8 mouse cellular contexts compared by ENCODE assay signal in genomic region chr16:18812385-18812910, GRCm38 (mm10). TPM values are rescaled to one million over a fixed set of nuclear protein-coding genes. Genes with fewer than 3 reads are reported as not detected.
DNase-seq lines count a peak whose midpoint lies in the region; ATAC-seq and TF ChIP-seq lines count a peak whose summit lies in the region.

No protein-coding gene starts in this region.

- no peaks in the 10 kb centered on the region for H3K9me3 ChIP-seq in kidney, embryonic 16.5 days (ENCODE audit: low read length)
- no peaks in the 10 kb centered on the region for H3K9me3 ChIP-seq in hindbrain, embryonic 15.5 days
- no peaks in the 10 kb centered on the region for H3K9me3 ChIP-seq in midbrain, embryonic 14.5 days (ENCODE audit: control insufficient read depth, low read length)

- H3K27ac ChIP-seq in kidney, embryonic 16.5 days (ENCODE audit: low read length), result peak overlapping the region; percentile 81
- H3K27ac ChIP-seq in cortical plate, adult 2 months (ENCODE audit: insufficient read depth, low read length), result 0 out of 2 replicates have a peak overlapping the region, but pooled peaks have one; percentile 26
- peak overlapping the region; percentile 80 for H3K27ac ChIP-seq in hindbrain, embryonic 15.5 days (replicated peaks)
- H3K27ac ChIP-seq in midbrain, embryonic 14.5 days (replicated peaks; ENCODE audit: low read depth, low read length), result peak overlapping the region; percentile 63; the same call in 1 of the 2 replicates

- DNase-seq in kidney, adult 8-10 months, result no peak
- no peak for DNase-seq in midbrain, embryonic 14.5 days
- no peak for DNase-seq in spleen, postnatal 36 days (ENCODE audit: low spot score in 2 of 2)
- no peak for DNase-seq in MN1 (ENCODE audit: low spot score)
- no peak for DNase-seq in kidney, adult 18-20 months

- H3K9ac ChIP-seq in kidney, embryonic 16.5 days (replicated peaks; ENCODE audit: low read length), result peak overlapping the region; percentile 91
- peak overlapping the region; percentile 84 for H3K9ac ChIP-seq in hindbrain, embryonic 15.5 days
- peak overlapping the region; percentile 67 for H3K9ac ChIP-seq in midbrain, embryonic 14.5 days (replicated peaks; ENCODE audit: low read length)

- peak overlapping the region; percentile 87 for H3K4me3 ChIP-seq in kidney, embryonic 16.5 days (ENCODE audit: low read length)
- peak overlapping the region; percentile 83 for H3K4me3 ChIP-seq in cortical plate, adult 2 months (ENCODE audit: insufficient read depth, low read length)
- H3K4me3 ChIP-seq in hindbrain, embryonic 15.5 days, result peak overlapping the region; percentile 96
- peak overlapping the region; percentile 67 for H3K4me3 ChIP-seq in midbrain, embryonic 14.5 days (replicated peaks; ENCODE audit: low read depth, low read length)

- ATAC-seq in kidney, embryonic 16.5 days (ENCODE audit: low FRiP score, low TSS enrichment), result peak; percentile 60
- peak; percentile 59 for ATAC-seq in hindbrain, embryonic 15.5 days (ENCODE audit: low FRiP score, low read depth)
- peak; percentile 49 for ATAC-seq in midbrain, embryonic 14.5 days (ENCODE audit: low FRiP score, low TSS enrichment)

- TF ChIP-seq CTCF in cortical plate, adult 2 months (IDR thresholded peaks at IDR 0.05; ENCODE audit: extremely low read depth, insufficient read depth, low read length), result no peak

- H3K4me1 ChIP-seq in kidney, embryonic 16.5 days (ENCODE audit: insufficient read depth, low read length), result peaks cover 16% of the 10 kb centered on the region
- peaks cover 1% of the 10 kb centered on the region; the same call in 1 of the 2 replicates for H3K4me1 ChIP-seq in cortical plate, adult 2 months (ENCODE audit: control insufficient read depth, insufficient read depth, low read length)
- H3K4me1 ChIP-seq in hindbrain, embryonic 15.5 days (replicated peaks), result peaks cover 24% of the 10 kb centered on the region
- H3K4me1 ChIP-seq in midbrain, embryonic 14.5 days (ENCODE audit: control insufficient read depth, insufficient read depth, low read length), result peaks cover 8% of the 10 kb centered on the region; the same call in 1 of the 2 replicates

- no peaks in the 10 kb centered on the region for H3K27me3 ChIP-seq in kidney, embryonic 16.5 days (ENCODE audit: insufficient read depth, low read length)
- H3K27me3 ChIP-seq in hindbrain, embryonic 15.5 days, result no peaks in the 10 kb centered on the region
- H3K27me3 ChIP-seq in midbrain, embryonic 14.5 days (ENCODE audit: control insufficient read depth, insufficient read depth, low read length), result no peaks in the 10 kb centered on the region

- H3K4me2 ChIP-seq in kidney, embryonic 16.5 days (replicated peaks; ENCODE audit: low read depth, low read length), result peak overlapping the region; percentile 88
- H3K4me2 ChIP-seq in hindbrain, embryonic 15.5 days, result peak overlapping the region; percentile 80
- peak overlapping the region; percentile 62 for H3K4me2 ChIP-seq in midbrain, embryonic 14.5 days (ENCODE audit: low read length)

- peaks cover 31% of the 10 kb centered on the region for H3K36me3 ChIP-seq in kidney, embryonic 16.5 days (ENCODE audit: insufficient read depth, low read length)
- H3K36me3 ChIP-seq in hindbrain, embryonic 15.5 days, result peaks cover 24% of the 10 kb centered on the region
- H3K36me3 ChIP-seq in midbrain, embryonic 14.5 days (ENCODE audit: control insufficient read depth, insufficient read depth, low read length), result peaks cover 31% of the 10 kb centered on the region

- no peak for TF ChIP-seq POLR2A in cortical plate, adult 2 months (IDR thresholded peaks at IDR 0.05; ENCODE audit: extremely low read depth, insufficient read depth, low read length)

- WGBS in kidney, embryonic 16.5 days, result 1% methylated on average over 31 of the region's 31 CpGs
- WGBS in hindbrain, embryonic 15.5 days, result 2% methylated on average over 31 of the region's 31 CpGs
- WGBS in midbrain, embryonic 14.5 days, result 3% methylated on average over 31 of the region's 31 CpGs

RNA-seq across cellular contexts. Expression of gene Cdc45, which starts 0.7 kb away (rescaled TPM):
- polyA plus RNA-seq in kidney, embryonic 16.5 days (2015; fragmentation: Nextera tagmentation; extraction: Ambion mirVana), result 52.1 and 53.1 TPM in 2 replicates
- polyA plus RNA-seq in cortical plate, adult 2 months (2012; rRNA removed), result 2.5 and 2.9 TPM in 2 replicates
- polyA plus RNA-seq in hindbrain, embryonic 15.5 days (2015; fragmentation: Nextera tagmentation; extraction: Ambion mirVana), result 11.1 and 11.3 TPM in 2 replicates
- 6.8 and 11.1 TPM in 2 replicates for polyA plus RNA-seq in midbrain, embryonic 14.5 days (2014; fragmentation: Nextera tagmentation; extraction: Ambion mirVana)

RNA-seq across cellular contexts. Expression of gene Ufd1, which starts 0.9 kb away (rescaled TPM):
- polyA plus RNA-seq in kidney, embryonic 16.5 days (2015; fragmentation: Nextera tagmentation; extraction: Ambion mirVana), result 83.0 and 89.8 TPM in 2 replicates
- 82.7 and 85.3 TPM in 2 replicates for polyA plus RNA-seq in cortical plate, adult 2 months (2012; rRNA removed)
- 105 and 109 TPM in 2 replicates for polyA plus RNA-seq in hindbrain, embryonic 15.5 days (2015; fragmentation: Nextera tagmentation; extraction: Ambion mirVana)
- 80.2 and 82.3 TPM in 2 replicates for polyA plus RNA-seq in midbrain, embryonic 14.5 days (2014; fragmentation: Nextera tagmentation; extraction: Ambion mirVana)

RNA-seq across cellular contexts. Expression of gene 2510002D24Rik, which starts 23.9 kb away (rescaled TPM):
- polyA plus RNA-seq in kidney, embryonic 16.5 days (2015; fragmentation: Nextera tagmentation; extraction: Ambion mirVana), result 50.5 and 51.9 TPM in 2 replicates
- 52.8 and 53.3 TPM in 2 replicates for polyA plus RNA-seq in cortical plate, adult 2 months (2012; rRNA removed)
- polyA plus RNA-seq in hindbrain, embryonic 15.5 days (2015; fragmentation: Nextera tagmentation; extraction: Ambion mirVana), result 39.2 and 44.8 TPM in 2 replicates
- 27.2 and 35.3 TPM in 2 replicates for polyA plus RNA-seq in midbrain, embryonic 14.5 days (2014; fragmentation: Nextera tagmentation; extraction: Ambion mirVana)

RNA-seq across cellular contexts. Expression of gene Gm28539, which starts 23.9 kb away (rescaled TPM):
- polyA plus RNA-seq in kidney, embryonic 16.5 days (2015; fragmentation: Nextera tagmentation; extraction: Ambion mirVana), result not detected in 2 replicates
- polyA plus RNA-seq in cortical plate, adult 2 months (2012; rRNA removed), result 0.45 TPM in 1 of 2 replicates, not detected in the other
- polyA plus RNA-seq in hindbrain, embryonic 15.5 days (2015; fragmentation: Nextera tagmentation; extraction: Ambion mirVana), result 0.17 TPM in 1 of 2 replicates, not detected in the other
- not detected in 2 replicates for polyA plus RNA-seq in midbrain, embryonic 14.5 days (2014; fragmentation: Nextera tagmentation; extraction: Ambion mirVana)

RNA-seq across cellular contexts. Expression of gene Cldn5, which starts 35.8 kb away (rescaled TPM):
- 113 and 128 TPM in 2 replicates for polyA plus RNA-seq in kidney, embryonic 16.5 days (2015; fragmentation: Nextera tagmentation; extraction: Ambion mirVana)
- 88.0 and 88.9 TPM in 2 replicates for polyA plus RNA-seq in cortical plate, adult 2 months (2012; rRNA removed)
- polyA plus RNA-seq in hindbrain, embryonic 15.5 days (2015; fragmentation: Nextera tagmentation; extraction: Ambion mirVana), result 110 and 117 TPM in 2 replicates
- 72.7 and 87.8 TPM in 2 replicates for polyA plus RNA-seq in midbrain, embryonic 14.5 days (2014; fragmentation: Nextera tagmentation; extraction: Ambion mirVana)

Comparison
In these comparisons a context has a peak if more than half of its experiments do, and no peak if none do; other contexts are left out.
1. H3K27ac ChIP-seq: peak in every context shown above with its lines; median percentile 81 in kidney, embryonic 16.5 days; 80 in hindbrain, embryonic 15.5 days; 63 in midbrain, embryonic 14.5 days; 26 in cortical plate, adult 2 months.